Mouse (Mus musculus): ENCODE results near the gene Miga1. TPM values are rescaled to one million over a fixed set of nuclear protein-coding genes. Genes with fewer than 3 reads are reported as not detected.
"Not testable (repeated sequence)": the region's sequence is repeated elsewhere in the genome, so short reads cannot be mapped to it uniquely, and the experiment has no call there.

Miga1 gene
- total RNA-seq, 1 experiment, result 28.7 TPM

GRCm38 (mm10) chr3:152261948-152262347, 78.3 kb downstream of the Miga1 start:
- no peak overlapping the region for H3K4me3 ChIP-seq (ENCODE audit: insufficient read depth in 1 of 2, low read depth in 1 of 2, low read length in 2 of 2, poor library complexity in 1 of 2, severe bottlenecking in 1 of 2)
- no peaks in the 10 kb centered on the region for H3K4me1 ChIP-seq (ENCODE audit: control insufficient read depth in 2 of 2, insufficient read depth in 2 of 2, low read length in 2 of 2, poor library complexity in 1 of 2)
- DNase-seq (ENCODE audit: low read depth, low spot score), result no peak
- H3K9me3 ChIP-seq (ENCODE audit: control insufficient read depth, insufficient read depth, low read depth, low read length), result no peaks in the 10 kb centered on the region
- no peak for TF ChIP-seq CHD2 (IDR thresholded peaks at IDR 0.05; ENCODE audit: low read depth, low read length)
- no peak for TF ChIP-seq ZC3H11A (IDR thresholded peaks at IDR 0.05; ENCODE audit: borderline replicate concordance, low read depth, low read length)
- TF ChIP-seq ZNF384 (IDR thresholded peaks at IDR 0.05; ENCODE audit: low read depth, low read length), result no peak
- H3K36me3 ChIP-seq (ENCODE audit: control insufficient read depth, insufficient read depth, low read length, poor library complexity, severe bottlenecking), result no peaks in the 10 kb centered on the region
- H3K9ac ChIP-seq (ENCODE audit: insufficient read depth, low read depth, low read length, poor library complexity, severe bottlenecking), result no peak overlapping the region
- in situ Hi-C loops (cut with MboI; ENCODE audit: low sequenced_read_pairs in 2 of 2, unreplicated experiment in 2 of 2), result no loop called here
- no peak overlapping the region for H3K27ac ChIP-seq (ENCODE audit: insufficient read depth, low read depth, low read length, poor library complexity, severe bottlenecking)

- DNase-seq (ENCODE audit: low read depth, low spot score), result no peak
- no peaks in the 10 kb centered on the region for H3K9me3 ChIP-seq (ENCODE audit: control insufficient read depth, insufficient read depth, low read depth, low read length)
- no peaks in the 10 kb centered on the region for H3K36me3 ChIP-seq (ENCODE audit: control insufficient read depth, insufficient read depth, low read length, poor library complexity, severe bottlenecking)
- in situ Hi-C loops (cut with MboI; ENCODE audit: low sequenced_read_pairs in 2 of 2, unreplicated experiment in 2 of 2), result no loop called here
- TF ChIP-seq ZNF384 (IDR thresholded peaks at IDR 0.05; ENCODE audit: low read depth, low read length), result no peak
- no peak for TF ChIP-seq ZC3H11A (IDR thresholded peaks at IDR 0.05; ENCODE audit: borderline replicate concordance, low read depth, low read length)
- TF ChIP-seq HCFC1 (IDR thresholded peaks at IDR 0.05; ENCODE audit: borderline replicate concordance, insufficient read depth, low read length), result no peak
- TF ChIP-seq CHD2 (IDR thresholded peaks at IDR 0.05; ENCODE audit: low read depth, low read length), result no peak
- no peak for TF ChIP-seq MAFK (IDR thresholded peaks at IDR 0.05; ENCODE audit: insufficient read depth, low read depth, low read length)
- no peak overlapping the region for H3K9ac ChIP-seq (ENCODE audit: insufficient read depth, low read depth, low read length, poor library complexity, severe bottlenecking)
- H3K27ac ChIP-seq (ENCODE audit: insufficient read depth, low read depth, low read length, poor library complexity, severe bottlenecking), result no peak overlapping the region
- no peak overlapping the region for H3K4me3 ChIP-seq (ENCODE audit: insufficient read depth in 1 of 2, low read depth in 1 of 2, low read length in 2 of 2, poor library complexity in 1 of 2, severe bottlenecking in 1 of 2)
- H3K4me1 ChIP-seq (ENCODE audit: control insufficient read depth in 2 of 2, insufficient read depth in 2 of 2, low read length in 2 of 2, poor library complexity in 1 of 2), result no peaks in the 10 kb centered on the region
These were observed 78.8 kb downstream of the Miga1 start for GRCm38 (mm10) chr3:152261436-152261835.

GRCm38 (mm10) chr3:152260362-152260761, 79.8 kb downstream of the Miga1 start:
- no peaks in the 10 kb centered on the region for H3K9me3 ChIP-seq (ENCODE audit: control insufficient read depth, insufficient read depth, low read depth, low read length)
- in situ Hi-C loops (cut with MboI; ENCODE audit: low sequenced_read_pairs in 2 of 2, unreplicated experiment in 2 of 2), result no loop called here
- no peaks in the 10 kb centered on the region for H3K4me1 ChIP-seq (ENCODE audit: control insufficient read depth in 2 of 2, insufficient read depth in 2 of 2, low read length in 2 of 2, poor library complexity in 1 of 2)
- TF ChIP-seq MAFK (IDR thresholded peaks at IDR 0.05; ENCODE audit: insufficient read depth, low read depth, low read length) (no peak), CHD2 (IDR thresholded peaks at IDR 0.05; ENCODE audit: low read depth, low read length) (no peak), HCFC1 (IDR thresholded peaks at IDR 0.05; ENCODE audit: borderline replicate concordance, insufficient read depth, low read length) (no peak), ZNF384 (IDR thresholded peaks at IDR 0.05; ENCODE audit: low read depth, low read length) (no peak)
- no peak for DNase-seq (ENCODE audit: low read depth, low spot score)
- no peaks in the 10 kb centered on the region for H3K36me3 ChIP-seq (ENCODE audit: control insufficient read depth, insufficient read depth, low read length, poor library complexity, severe bottlenecking)
- H3K4me3 ChIP-seq (ENCODE audit: insufficient read depth in 1 of 2, low read depth in 1 of 2, low read length in 2 of 2, poor library complexity in 1 of 2, severe bottlenecking in 1 of 2), result no peak overlapping the region
- no peak overlapping the region for H3K9ac ChIP-seq (ENCODE audit: insufficient read depth, low read depth, low read length, poor library complexity, severe bottlenecking)
- H3K27ac ChIP-seq (ENCODE audit: insufficient read depth, low read depth, low read length, poor library complexity, severe bottlenecking), result no peak overlapping the region

GRCm38 (mm10) chr3:152259409-152259808, 80.8 kb downstream of the Miga1 start:
- in situ Hi-C loops (cut with MboI; ENCODE audit: low sequenced_read_pairs in 2 of 2, unreplicated experiment in 2 of 2), result not testable (repeated sequence)

GRCm38 (mm10) chr3:152257528-152257927, 82.7 kb downstream of the Miga1 start:
- no peaks in the 10 kb centered on the region for H3K4me1 ChIP-seq (ENCODE audit: control insufficient read depth in 2 of 2, insufficient read depth in 2 of 2, low read length in 2 of 2, poor library complexity in 1 of 2)

More at GRCm38 (mm10) chr3:152259409-152259808, 80.8 kb downstream of the Miga1 start:
- peak; percentile 68 for DNase-seq (ENCODE audit: low read depth, low spot score)
- H3K9me3 ChIP-seq (ENCODE audit: control insufficient read depth, insufficient read depth, low read depth, low read length); H3K36me3 ChIP-seq (ENCODE audit: control insufficient read depth, insufficient read depth, low read length, poor library complexity, severe bottlenecking); H3K4me3 ChIP-seq (ENCODE audit: insufficient read depth in 1 of 2, low read depth in 1 of 2, low read length in 2 of 2, poor library complexity in 1 of 2, severe bottlenecking in 1 of 2); H3K9ac ChIP-seq (ENCODE audit: insufficient read depth, low read depth, low read length, poor library complexity, severe bottlenecking); H3K4me1 ChIP-seq (ENCODE audit: control insufficient read depth in 2 of 2, insufficient read depth in 2 of 2, low read length in 2 of 2, poor library complexity in 1 of 2); H3K27ac ChIP-seq (ENCODE audit: insufficient read depth, low read depth, low read length, poor library complexity, severe bottlenecking): not testable (repeated sequence)
- TF ChIP-seq ZC3H11A (IDR thresholded peaks at IDR 0.05; ENCODE audit: borderline replicate concordance, low read depth, low read length), result peak; percentile 42; the same call in 1 of the 2 replicates

More at GRCm38 (mm10) chr3:152257528-152257927, 82.7 kb downstream of the Miga1 start:
- in situ Hi-C loops (cut with MboI; ENCODE audit: low sequenced_read_pairs in 2 of 2, unreplicated experiment in 2 of 2), result no loop called here
- TF ChIP-seq ZNF384 (IDR thresholded peaks at IDR 0.05; ENCODE audit: low read depth, low read length) (no peak), MAFK (IDR thresholded peaks at IDR 0.05; ENCODE audit: insufficient read depth, low read depth, low read length) (no peak), HCFC1 (IDR thresholded peaks at IDR 0.05; ENCODE audit: borderline replicate concordance, insufficient read depth, low read length) (no peak)
- Histone ChIP-seq H3K4me3 (ENCODE audit: insufficient read depth in 1 of 2, low read depth in 1 of 2, low read length in 2 of 2, poor library complexity in 1 of 2, severe bottlenecking in 1 of 2) (no peak overlapping the region), H3K36me3 (ENCODE audit: control insufficient read depth, insufficient read depth, low read length, poor library complexity, severe bottlenecking) (no peaks in the 10 kb centered on the region), H3K27ac (ENCODE audit: insufficient read depth, low read depth, low read length, poor library complexity, severe bottlenecking) (no peak overlapping the region), H3K9me3 (ENCODE audit: control insufficient read depth, insufficient read depth, low read depth, low read length) (no peaks in the 10 kb centered on the region), H3K9ac (ENCODE audit: insufficient read depth, low read depth, low read length, poor library complexity, severe bottlenecking) (no peak overlapping the region)
- no peak for DNase-seq (ENCODE audit: low read depth, low spot score)

Data from ES-E14 (cell line).